In genomic region chr16:9077451-9077850, GRCm38 (mm10) we compare ENCODE assay signal across 31 mouse cellular contexts.
"Had no signal": no experiment of that assay in that cellular context is flagged by ENCODE, and none has a peak within 500 bp of the region (broad histone marks: within the 10 kb centered on the region; RNA-seq: fewer than 3 reads in every experiment).

No protein-coding gene starts in this region.

- H3K36me3 ChIP-seq: limb, embryonic 10.5 days; limb, embryonic 12.5 days; limb, embryonic 13.5 days; limb, embryonic 15.5 days; liver, embryonic 12.5 days; liver, embryonic 13.5 days; liver, embryonic 15.5 days; lung, embryonic 15.5 days; midbrain, embryonic 10.5 days; midbrain, embryonic 12.5 days; midbrain, embryonic 15.5 days; neural tube, embryonic 12.5 days; neural tube, embryonic 13.5 days had no signal

- H3K27ac ChIP-seq: limb, embryonic 10.5 days; limb, embryonic 12.5 days; limb, embryonic 13.5 days; limb, embryonic 15.5 days; liver, embryonic 12.5 days; liver, embryonic 13.5 days; liver, embryonic 14.5 days; liver, embryonic 15.5 days; lung, embryonic 15.5 days; macrophage; midbrain, embryonic 15.5 days; neural tube, embryonic 12.5 days; neural tube, embryonic 13.5 days had no signal

- H3K4me1 ChIP-seq: limb, embryonic 10.5 days; limb, embryonic 12.5 days; limb, embryonic 13.5 days; limb, embryonic 15.5 days; liver, embryonic 12.5 days; liver, embryonic 13.5 days; liver, embryonic 15.5 days; lung, embryonic 15.5 days; megakaryocyte, embryonic 14.5 days; neural tube, embryonic 12.5 days; neural tube, embryonic 13.5 days had no signal

- H3K4me3 ChIP-seq: limb, embryonic 10.5 days; limb, embryonic 12.5 days; limb, embryonic 13.5 days; limb, embryonic 15.5 days; liver, embryonic 12.5 days; liver, embryonic 13.5 days; liver, embryonic 15.5 days; lung, embryonic 15.5 days; megakaryocyte, embryonic 14.5 days; midbrain, embryonic 10.5 days; midbrain, embryonic 12.5 days; midbrain, embryonic 15.5 days; myocyte; neural tube, embryonic 12.5 days; neural tube, embryonic 13.5 days had no signal

- H3K9ac ChIP-seq: limb, embryonic 12.5 days; limb, embryonic 13.5 days; limb, embryonic 15.5 days; liver, embryonic 12.5 days; liver, embryonic 13.5 days; liver, embryonic 14.5 days; liver, embryonic 15.5 days; liver, postnatal 0 days; lung, embryonic 14.5 days; lung, embryonic 15.5 days; midbrain, embryonic 12.5 days; midbrain, embryonic 15.5 days; neural tube, embryonic 12.5 days; neural tube, embryonic 13.5 days had no signal

- H3K27me3 ChIP-seq: limb, embryonic 12.5 days; limb, embryonic 13.5 days; limb, embryonic 15.5 days; liver, embryonic 12.5 days; liver, embryonic 13.5 days; liver, embryonic 15.5 days; lung, embryonic 15.5 days; megakaryocyte, embryonic 14.5 days; midbrain, embryonic 12.5 days; midbrain, embryonic 15.5 days; neural tube, embryonic 12.5 days; neural tube, embryonic 13.5 days had no signal

- ATAC-seq: liver, embryonic 12.5 days; liver, postnatal 0 days; lung, postnatal 0 days; midbrain, embryonic 15.5 days; midbrain, embryonic 16.5 days had no signal

- H3K9me3 ChIP-seq: limb, embryonic 10.5 days; limb, embryonic 12.5 days; limb, embryonic 13.5 days; limb, embryonic 15.5 days; liver, embryonic 12.5 days; liver, embryonic 13.5 days; liver, embryonic 15.5 days; lung, embryonic 15.5 days; midbrain, embryonic 10.5 days; midbrain, embryonic 12.5 days; midbrain, embryonic 15.5 days; neural tube, embryonic 12.5 days; neural tube, embryonic 13.5 days had no signal

- DNase-seq: left cerebral cortex, postnatal 4 days; liver; liver, embryonic 13.5 days; liver, postnatal 0 days; lung, adult 18-20 months; lung, adult 2 months; lung, embryonic 14.5 days; lung, postnatal 10 days; lung, postnatal 14 days; lung, postnatal 36 days; lung, postnatal 4 days; midbrain, embryonic 14.5 days had no signal

- H3K4me2 ChIP-seq: limb, embryonic 12.5 days; limb, embryonic 13.5 days; limb, embryonic 15.5 days; liver, embryonic 11.5 days; liver, embryonic 12.5 days; liver, embryonic 13.5 days; liver, embryonic 15.5 days; lung, embryonic 14.5 days; lung, embryonic 15.5 days; midbrain, embryonic 12.5 days; midbrain, embryonic 15.5 days; neural tube, embryonic 12.5 days; neural tube, embryonic 13.5 days had no signal
